Mouse (Mus musculus) c-Kit-positive CD71-negative TER-119-negative erythroid progenitor cells, embryonic 14.5 days (primary cell): ENCODE results near the gene Ndufab1.
"Not testable (repeated sequence)": the region's sequence is repeated elsewhere in the genome, so short reads cannot be mapped to it uniquely, and the experiment has no call there.

Experiments
- DNase-seq: peaks from one replicate; pipeline ENCODE4 v3.0.0-alpha.2; 2013; ENCODE audit warnings: low read depth

Gene Ndufab1

GRCm38 (mm10) chr7:122101747-122102244, at the start of gene Ndufab1:
TSS of gene Ndufab1 (minus strand) at chr7:122101886.
- DNase-seq = peak; percentile 80

GRCm38 (mm10) chr7:122140991-122141390, 39.3 kb upstream of the Ndufab1 start:
- DNase-seq = no peak

- no peak for DNase-seq
Measured at GRCm38 (mm10) chr7:122138190-122138589, 36.5 kb upstream of the Ndufab1 start.

- no peak for DNase-seq
Measured at GRCm38 (mm10) chr7:122137071-122137470, 35.4 kb upstream of the Ndufab1 start.

- DNase-seq = peak; percentile 47
Measured at GRCm38 (mm10) chr7:122135070-122135469, 33.4 kb upstream of the Ndufab1 start.

- no peak for DNase-seq
Measured at GRCm38 (mm10) chr7:122133338-122133625, 31.6 kb upstream of the Ndufab1 start.

GRCm38 (mm10) chr7:122132497-122133337, 31.0 kb upstream of the Ndufab1 start, which contains the start of the genes Palb2 and Dctn5:
TSS of gene Palb2 (minus strand) at chr7:122132985.
TSS of gene Dctn5 (plus strand) at chr7:122133041.
- peak; percentile 99 for DNase-seq

- no peak for DNase-seq
Measured at GRCm38 (mm10) chr7:122131834-122132233, 30.1 kb upstream of the Ndufab1 start.

- no peak for DNase-seq
Measured at GRCm38 (mm10) chr7:122126946-122127345, 25.3 kb upstream of the Ndufab1 start.

- no peak for DNase-seq
Measured at GRCm38 (mm10) chr7:122125636-122126035, 23.9 kb upstream of the Ndufab1 start.

GRCm38 (mm10) chr7:122123518-122123917, 21.8 kb upstream of the Ndufab1 start:
- DNase-seq = no peak

GRCm38 (mm10) chr7:122108206-122108605, 6.5 kb upstream of the Ndufab1 start:
- DNase-seq = no peak

- DNase-seq = not testable (repeated sequence)
Measured at GRCm38 (mm10) chr7:122101014-122101746, 506 bp downstream of the Ndufab1 start.

- DNase-seq = peak; percentile 46
Measured at GRCm38 (mm10) chr7:122099222-122099621, 2.5 kb downstream of the Ndufab1 start.

- DNase-seq = no peak
Measured at GRCm38 (mm10) chr7:122098009-122098408, 3.7 kb downstream of the Ndufab1 start.

- no peak for DNase-seq
Measured at GRCm38 (mm10) chr7:122094564-122095330, 6.9 kb downstream of the Ndufab1 start.

- DNase-seq = no peak
Measured at GRCm38 (mm10) chr7:122087195-122087982, 14.3 kb downstream of the Ndufab1 start.

GRCm38 (mm10) chr7:122081071-122081470, 20.6 kb downstream of the Ndufab1 start:
- no peak for DNase-seq

GRCm38 (mm10) chr7:122079798-122080554, 21.7 kb downstream of the Ndufab1 start:
- DNase-seq = no peak

- no peak for DNase-seq
Measured at GRCm38 (mm10) chr7:122074374-122074773, 27.3 kb downstream of the Ndufab1 start.
